Mouse (Mus musculus) lung, adult 2 months (tissue): ENCODE results near the gene Parvb.

Source experiments
- CTCF ChIP-seq: fragments of 200-500 bp; IDR thresholded peaks from 2 replicates; pipeline ENCODE4 v1.5.1; 2011; ENCODE audit warnings: mild to moderate bottlenecking, low read length, control low read depth; ENCODE audit not compliant: insufficient read depth
- POLR2A ChIP-seq: fragments of 200-500 bp; IDR thresholded peaks from 2 replicates; pipeline ENCODE4 v1.6.1; 2011; ENCODE audit warnings: low read depth, mild to moderate bottlenecking, control low read depth, low read length, borderline replicate concordance; ENCODE audit errors: extremely low read depth

GRCm38 (mm10) chr15:84349915-84350738 lies 118.3 kb downstream of the Parvb start:
- no peak for TF ChIP-seq CTCF
- no peak for TF ChIP-seq POLR2A
